Mouse (Mus musculus) layer of hippocampus, postnatal 14 days (tissue): ENCODE results near the gene Dhrs7. TPM values are rescaled to one million over a fixed set of nuclear protein-coding genes. Genes with fewer than 3 reads are reported as not detected.
"Not testable (repeated sequence)": the region's sequence is repeated elsewhere in the genome, so short reads cannot be mapped to it uniquely, and the experiment has no call there.

ENCODE experiments used
- DNase-seq, 2 experiments: peaks; one replicate each; pipeline ENCODE4 v3.0.0; 2021 to 2022; ENCODE audit warnings: low spot score in 2 of 2, mixed read lengths in 1 of 2
- long read RNA-seq, 2 experiments: library from polyadenylated mRNA; stranded (forward); transcript quantifications; one replicate each; pipeline ENCODE4 v2.0.0; 2021
- total RNA-seq, 2 experiments: library from RNA; stranded (reverse); gene quantifications; 2 replicates each; pipeline ENCODE4 v1.2.3; 2021

The Dhrs7 gene
- 10 to 100 TPM; 42.7 to 43.5 TPM for total RNA-seq
- long read RNA-seq, experiment 1, transcript Dhrs7-201 (7 exons, 1,385 nt) = major isoform, 47 of 50 reads
- long read RNA-seq, experiment 1, partial matches to known transcripts = 1 of 50 reads
- long read RNA-seq, experiment 1, other reads (novel, unspliced or antisense) = 2 of 50 reads
- long read RNA-seq, experiment 2, transcript Dhrs7-201 (7 exons, 1,385 nt) = major isoform, 67 of 76 reads
- long read RNA-seq, experiment 2, partial matches to known transcripts = 3 of 76 reads
- long read RNA-seq, experiment 2, other reads (novel, unspliced or antisense) = 6 of 76 reads

- peak; percentile 71 to 73 for DNase-seq
These were observed at the start of gene Dhrs7 for GRCm38 (mm10) chr12:72664735-72665337. Dhrs7 (minus strand) TSS chr12:72664909.

- peak in 1 of 2 experiments; percentile 55 for DNase-seq
These were observed 45.3 kb upstream of the Dhrs7 start for GRCm38 (mm10) chr12:72709981-72710380.

- no peak for DNase-seq
These were observed 39.4 kb upstream of the Dhrs7 start for GRCm38 (mm10) chr12:72704068-72704467.

- no peak for DNase-seq
These were observed 35.3 kb upstream of the Dhrs7 start for GRCm38 (mm10) chr12:72700013-72700412.

GRCm38 (mm10) chr12:72694901-72695463 is 30.3 kb upstream of the Dhrs7 start:
- DNase-seq = no peak

GRCm38 (mm10) chr12:72694438-72694837 is 29.7 kb upstream of the Dhrs7 start:
- DNase-seq = no peak

- DNase-seq = peak in 1 of 2 experiments; percentile 60
These were observed 29.2 kb upstream of the Dhrs7 start for GRCm38 (mm10) chr12:72693895-72694294.

GRCm38 (mm10) chr12:72688281-72688680 is 23.6 kb upstream of the Dhrs7 start:
- not testable (repeated sequence) for DNase-seq

GRCm38 (mm10) chr12:72687741-72688140 is 23.0 kb upstream of the Dhrs7 start:
- not testable (repeated sequence) for DNase-seq

- DNase-seq = not testable (repeated sequence)
These were observed 21.9 kb upstream of the Dhrs7 start for GRCm38 (mm10) chr12:72686566-72686965.

GRCm38 (mm10) chr12:72683612-72684011 is 18.9 kb upstream of the Dhrs7 start:
- no peak for DNase-seq

- DNase-seq = no peak
These were observed 18.0 kb upstream of the Dhrs7 start for GRCm38 (mm10) chr12:72682511-72683282.

GRCm38 (mm10) chr12:72681919-72682318 is 17.2 kb upstream of the Dhrs7 start:
- DNase-seq = no peak

- no peak for DNase-seq
These were observed 14.9 kb upstream of the Dhrs7 start for GRCm38 (mm10) chr12:72679635-72680034.

GRCm38 (mm10) chr12:72674820-72675219 is 10.1 kb upstream of the Dhrs7 start:
- no peak for DNase-seq

GRCm38 (mm10) chr12:72674079-72674797 is 9.5 kb upstream of the Dhrs7 start:
- no peak for DNase-seq

GRCm38 (mm10) chr12:72671516-72672135 is 6.9 kb upstream of the Dhrs7 start:
- DNase-seq = no peak

GRCm38 (mm10) chr12:72670921-72671320 is 6.2 kb upstream of the Dhrs7 start:
- DNase-seq = no peak

GRCm38 (mm10) chr12:72667868-72668469 is 3.3 kb upstream of the Dhrs7 start:
- no peak for DNase-seq

GRCm38 (mm10) chr12:72666015-72666414 is 1.3 kb upstream of the Dhrs7 start:
- DNase-seq = no peak
